In genomic region chr13:106998026-106998425, GRCm38 (mm10) we compare ENCODE assay signal across 18 mouse cellular contexts. TPM values are rescaled to one million over a fixed set of nuclear protein-coding genes. Genes with fewer than 3 reads are reported as not detected.
DNase-seq lines count a peak whose midpoint lies in the region; ATAC-seq and TF ChIP-seq lines count a peak whose summit lies in the region.
"Had no signal": no experiment of that assay in that cellular context is flagged by ENCODE, and none has a peak within 500 bp of the region (broad histone marks: within the 10 kb centered on the region; RNA-seq: fewer than 3 reads in every experiment).

No protein-coding gene starts in this region.

- peak overlapping the region; percentile 96 for H3K27ac ChIP-seq in liver, embryonic 14.5 days
- H3K27ac ChIP-seq: hindbrain, embryonic 13.5 days; limb, embryonic 15.5 days; midbrain, embryonic 12.5 days had no signal

- WGBS in liver, embryonic 14.5 days (ENCODE audit: insufficient replicate concordance), result 73% methylated on average over 2 of the region's 2 CpGs

- DNase-seq in cerebellum, adult 11-12 months, result peak; percentile 48
- no peak for DNase-seq in cerebellum, postnatal 4 days (ENCODE audit: low spot score in 2 of 2)
- no peak for DNase-seq in liver, embryonic 14.5 days (ENCODE audit: low read depth in 3 of 3, low spot score in 3 of 3)
- DNase-seq in telencephalon, adult 2 months (ENCODE audit: low read depth, low spot score), result peak; percentile 9
- no peak for DNase-seq in embryo, embryonic 9.5 days (ENCODE audit: extremely low spot score)
- DNase-seq in urinary bladder, postnatal 25 days (ENCODE audit: low spot score), result no peak
- DNase-seq: forebrain, postnatal 0 days; gastrocnemius, postnatal 10 days; heart, postnatal 10 days; kidney, postnatal 36 days; retina, postnatal 1 day; right cerebral cortex, postnatal 4 days had no signal

- H3K4me2 ChIP-seq in liver, embryonic 14.5 days (ENCODE audit: low read depth), result peak overlapping the region; percentile 60
- H3K4me2 ChIP-seq: hindbrain, embryonic 13.5 days; limb, embryonic 15.5 days; midbrain, embryonic 12.5 days had no signal

- peaks cover 72% of the 10 kb centered on the region for H3K36me3 ChIP-seq in megakaryocyte, embryonic 14.5 days (replicated peaks; ENCODE audit: low read length)
- peaks cover 9% of the 10 kb centered on the region for H3K36me3 ChIP-seq in liver, embryonic 14.5 days (replicated peaks; ENCODE audit: control insufficient read depth, insufficient read depth, low read depth)

- H3K9me3 ChIP-seq in megakaryocyte, embryonic 14.5 days, result no peaks in the 10 kb centered on the region
- H3K9me3 ChIP-seq in liver, embryonic 14.5 days (ENCODE audit: control insufficient read depth, low read length), result no peaks in the 10 kb centered on the region
- H3K9me3 ChIP-seq: hindbrain, embryonic 13.5 days; limb, embryonic 15.5 days; midbrain, embryonic 12.5 days had no signal

- H3K4me1 ChIP-seq in megakaryocyte, embryonic 14.5 days, result peaks cover 90% of the 10 kb centered on the region
- H3K4me1 ChIP-seq in liver, embryonic 14.5 days (replicated peaks; ENCODE audit: control insufficient read depth in 2 of 2, insufficient read depth in 2 of 2, low read length in 1 of 2), result peaks cover 54 to 56% of the 10 kb centered on the region in 2 experiments
- H3K4me1 ChIP-seq: hindbrain, embryonic 13.5 days; limb, embryonic 15.5 days; midbrain, embryonic 12.5 days had no signal

- TF ChIP-seq CTCF in liver, embryonic 14.5 days (IDR thresholded peaks at IDR 0.05; ENCODE audit: low read depth), result no peak

- no peaks in the 10 kb centered on the region for H3K27me3 ChIP-seq in megakaryocyte, embryonic 14.5 days (replicated peaks)
- no peaks in the 10 kb centered on the region for H3K27me3 ChIP-seq in liver, embryonic 14.5 days (ENCODE audit: control insufficient read depth, insufficient read depth, low read length)
- H3K27me3 ChIP-seq: hindbrain, embryonic 13.5 days; limb, embryonic 15.5 days; midbrain, embryonic 12.5 days had no signal

- no peak for ATAC-seq in megakaryocyte, adult 5-6 weeks (ENCODE audit: poor library complexity, severe bottlenecking)
- no peak for ATAC-seq in liver, embryonic 14.5 days (ENCODE audit: insufficient read depth)
- ATAC-seq: forebrain, postnatal 0 days had no signal

- H3K4me3 ChIP-seq in megakaryocyte, embryonic 14.5 days (replicated peaks), result peak overlapping the region; percentile 62
- H3K4me3 ChIP-seq in liver, embryonic 14.5 days (ENCODE audit: insufficient read depth in 1 of 2, low read depth in 2 of 2, low read length in 2 of 2), result no peak overlapping the region
- H3K4me3 ChIP-seq: hindbrain, embryonic 13.5 days; limb, embryonic 15.5 days; midbrain, embryonic 12.5 days; myocyte had no signal

- H3K9ac ChIP-seq in liver, embryonic 14.5 days (replicated peaks), result peak overlapping the region; percentile 43; the same call in 1 of the 2 replicates
- H3K9ac ChIP-seq: forebrain, postnatal 0 days; hindbrain, embryonic 13.5 days; limb, embryonic 15.5 days; midbrain, embryonic 12.5 days had no signal

- no peak for TF ChIP-seq EP300 in liver, embryonic 14.5 days (IDR thresholded peaks at IDR 0.05; ENCODE audit: low read depth)

RNA-seq across cellular contexts. Expression of gene Kif2a, which starts 23.9 kb away (rescaled TPM):
- polyA plus RNA-seq in megakaryocyte, embryonic 14.5 days (2012; ENCODE audit: insufficient read depth, low replicate concordance), result 27.9 TPM in 1 of 2 replicates, not detected in the other
- 49.5 and 80.4 TPM in 2 replicates for total RNA-seq in megakaryocyte, adult 5-6 weeks (2015)
- 20.9 and 28.7 TPM in 2 replicates for total RNA-seq in megakaryocyte, adult 5-6 weeks (2017)
- 6.6 and 16.2 TPM in 2 replicates for polyA plus RNA-seq in liver, embryonic 14.5 days (2012; rRNA removed)
- polyA plus RNA-seq in liver, embryonic 14.5 days (2014; fragmentation: Nextera tagmentation; extraction: Ambion mirVana), result 19.2 and 25.2 TPM in 2 replicates

RNA-seq across cellular contexts. Expression of gene Dimt1, which starts 51.1 kb away (rescaled TPM):
- 11.9 TPM in 1 of 2 replicates, not detected in the other for polyA plus RNA-seq in megakaryocyte, embryonic 14.5 days (2012; ENCODE audit: insufficient read depth, low replicate concordance)
- total RNA-seq in megakaryocyte, adult 5-6 weeks (2015), result 12.7 and 18.6 TPM in 2 replicates
- total RNA-seq in megakaryocyte, adult 5-6 weeks (2017), result 5.7 and 14.6 TPM in 2 replicates
- 7.6 and 9.2 TPM in 2 replicates for polyA plus RNA-seq in liver, embryonic 14.5 days (2012; rRNA removed)
- polyA plus RNA-seq in liver, embryonic 14.5 days (2014; fragmentation: Nextera tagmentation; extraction: Ambion mirVana), result 18.6 and 19.5 TPM in 2 replicates

Comparison
In these comparisons a context has a peak if more than half of its experiments do, and no peak if none do; other contexts are left out.
1. DNase-seq: peak in cerebellum, adult 11-12 months (single experiment) and telencephalon, adult 2 months (single experiment); none in cerebellum, postnatal 4 days (0 of 2), liver, embryonic 14.5 days (0 of 3), embryo, embryonic 9.5 days (single experiment) and urinary bladder, postnatal 25 days (single experiment).